Mouse (Mus musculus) heart, postnatal 0 days (tissue): ENCODE data around the gene Fam193b.

ENCODE experiments used
- CTCF ChIP-seq: IDR thresholded peaks from 2 replicates; pipeline ENCODE4 v1.5.1; 2016; ENCODE audit warnings: antibody characterized with exemption, control low read depth, low read depth
- EP300 ChIP-seq: IDR thresholded peaks from 2 replicates; pipeline ENCODE4 v1.6.1; 2016; ENCODE audit warnings: antibody characterized with exemption, low read depth

GRCm38 (mm10) chr13:55555921-55556320, 15.0 kb downstream of the Fam193b start:
- no peak for TF ChIP-seq EP300
- TF ChIP-seq CTCF: no peak
